Comparison of ENCODE assay signal across 8 mouse cellular contexts in the genomic region with DNA sequence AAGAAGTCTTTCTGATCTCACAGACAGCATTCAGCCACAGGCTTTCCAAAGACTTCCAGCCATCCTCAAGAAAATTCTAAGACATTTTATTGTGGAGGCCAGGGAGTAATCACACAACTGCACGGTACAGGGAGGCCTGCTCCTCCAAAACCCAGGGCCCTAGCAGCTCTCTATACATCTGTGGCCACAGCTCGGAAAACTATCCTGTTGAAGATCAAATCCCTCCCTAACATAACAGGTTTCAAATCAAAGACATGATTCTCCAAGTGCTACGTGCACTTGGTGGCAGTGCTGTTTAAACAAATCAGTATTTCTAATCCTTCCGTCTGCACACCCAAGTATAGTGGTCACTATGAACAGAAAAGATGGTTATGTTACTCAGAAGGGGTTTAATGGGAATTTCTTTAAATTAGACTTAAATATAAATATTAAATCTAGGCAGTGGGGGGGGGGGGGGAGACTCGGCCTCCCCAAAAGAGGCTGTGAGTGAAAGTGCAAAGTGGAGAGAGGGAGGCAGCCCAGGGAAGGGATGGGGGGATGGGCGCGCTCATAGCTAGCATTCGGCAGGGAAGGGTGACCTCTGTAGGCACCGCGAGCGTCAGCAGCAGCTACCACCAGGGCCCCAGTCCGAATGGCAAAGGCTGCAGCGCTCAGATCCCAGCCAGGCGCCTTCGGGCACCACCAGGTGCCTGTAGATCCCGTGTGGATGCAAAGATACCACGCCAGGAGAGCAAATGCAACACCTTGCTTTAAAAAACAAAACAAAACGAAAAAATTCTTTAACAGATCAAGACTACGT. TPM values are rescaled to one million over a fixed set of nuclear protein-coding genes. Genes with fewer than 3 reads are reported as not detected.
DNase-seq lines count a peak whose midpoint lies in the region; ATAC-seq and TF ChIP-seq lines count a peak whose summit lies in the region.

No protein-coding gene starts in this region.

- no peak for ATAC-seq in CD4-positive, CD25-positive, alpha-beta regulatory T cell, adult 4 months
- ATAC-seq in heart, embryonic 11.5 days (replicated peaks; ENCODE audit: insufficient number of reproducible peaks, low FRiP score, low TSS enrichment): peak; percentile 47; the same call in 1 of the 2 replicates
- peak; percentile 27 for ATAC-seq in kidney, embryonic 15.5 days (replicated peaks; ENCODE audit: low FRiP score)
- peak; percentile 56 for ATAC-seq in stomach, embryonic 14.5 days (ENCODE audit: insufficient number of reproducible peaks, insufficient read depth, low FRiP score, low read depth)

- WGBS in heart, embryonic 11.5 days (ENCODE audit: insufficient replicate concordance): 5% methylated on average over 19 of the region's 19 CpGs
- WGBS in kidney, embryonic 15.5 days: 8% methylated on average over 19 of the region's 19 CpGs
- 26% methylated on average over 19 of the region's 19 CpGs for WGBS in liver, adult 2 months
- WGBS in stomach, embryonic 14.5 days: 3% methylated on average over 19 of the region's 19 CpGs

- peak overlapping the region; percentile 78 for H3K27ac ChIP-seq in embryonic fibroblast, embryonic 13.5 days (ENCODE audit: insufficient read depth, low read length)
- peak overlapping the region; percentile 66; the same call in 1 of the 2 replicates for H3K27ac ChIP-seq in heart, embryonic 11.5 days (ENCODE audit: low read depth, low read length)
- H3K27ac ChIP-seq in kidney, embryonic 15.5 days: peak overlapping the region; percentile 54
- no peak overlapping the region for H3K27ac ChIP-seq in liver, adult 2 months (replicated peaks; ENCODE audit: insufficient read depth, low read depth, low read length)
- peak overlapping the region; percentile 83; the same call in 1 of the 2 replicates for H3K27ac ChIP-seq in stomach, embryonic 14.5 days (ENCODE audit: low read length)

- H3K4me1 ChIP-seq in embryonic fibroblast, embryonic 13.5 days (ENCODE audit: control insufficient read depth, insufficient read depth, low read length): peaks cover 9% of the 10 kb centered on the region; the same call in 1 of the 2 replicates
- peaks cover 32% of the 10 kb centered on the region for H3K4me1 ChIP-seq in heart, embryonic 11.5 days (ENCODE audit: control insufficient read depth, insufficient read depth, low read length)
- H3K4me1 ChIP-seq in kidney, embryonic 15.5 days: peaks cover 36% of the 10 kb centered on the region
- peaks cover 3% of the 10 kb centered on the region; the same call in 1 of the 2 replicates for H3K4me1 ChIP-seq in liver, adult 2 months (ENCODE audit: control insufficient read depth, insufficient read depth, low read length)
- H3K4me1 ChIP-seq in stomach, embryonic 14.5 days (ENCODE audit: control insufficient read depth, insufficient read depth, low read length): peaks cover 21% of the 10 kb centered on the region; the same call in 1 of the 2 replicates

- H3K27me3 ChIP-seq in heart, embryonic 11.5 days (ENCODE audit: control insufficient read depth, insufficient read depth, low read length): no peaks in the 10 kb centered on the region
- H3K27me3 ChIP-seq in kidney, embryonic 15.5 days: no peaks in the 10 kb centered on the region
- H3K27me3 ChIP-seq in liver, adult 2 months (ENCODE audit: control insufficient read depth, insufficient read depth, low read length): peaks cover 8% of the 10 kb centered on the region; the same call in 1 of the 2 replicates
- H3K27me3 ChIP-seq in myocyte (ENCODE audit: control insufficient read depth, insufficient read depth, insufficient read length): no peaks in the 10 kb centered on the region
- no peaks in the 10 kb centered on the region for H3K27me3 ChIP-seq in stomach, embryonic 14.5 days (ENCODE audit: control insufficient read depth, insufficient read depth, low read length)

- H3K4me2 ChIP-seq in heart, embryonic 11.5 days: peak overlapping the region; percentile 91
- H3K4me2 ChIP-seq in kidney, embryonic 15.5 days: peak overlapping the region; percentile 83
- H3K4me2 ChIP-seq in myocyte (ENCODE audit: low read depth): peak overlapping the region; percentile 75
- H3K4me2 ChIP-seq in stomach, embryonic 14.5 days (replicated peaks; ENCODE audit: low read depth, low read length): peak overlapping the region; percentile 70

- H3K4me3 ChIP-seq in embryonic fibroblast, embryonic 13.5 days (ENCODE audit: insufficient read depth, low read length): peak overlapping the region; percentile 72
- peak overlapping the region; percentile 81 for H3K4me3 ChIP-seq in heart, embryonic 11.5 days (ENCODE audit: low read depth, low read length)
- peak overlapping the region; percentile 86 for H3K4me3 ChIP-seq in kidney, embryonic 15.5 days (replicated peaks)
- peak overlapping the region; percentile 37 for H3K4me3 ChIP-seq in liver, adult 2 months (ENCODE audit: insufficient read depth, low read depth, low read length)
- H3K4me3 ChIP-seq in myocyte: peak overlapping the region; percentile 88
- peak overlapping the region; percentile 79 for H3K4me3 ChIP-seq in stomach, embryonic 14.5 days (ENCODE audit: low read depth, low read length)

- peak; percentile 41 for DNase-seq in CD4-positive, CD25-positive, alpha-beta regulatory T cell, adult 2 months (ENCODE audit: low read depth, low spot score)
- DNase-seq in liver, adult 2 months (ENCODE audit: extremely low read depth, low read depth, low spot score): no peak

- peak; percentile 25; the same call in 1 of the 2 replicates for TF ChIP-seq POLR2A in embryonic fibroblast, embryonic 13.5 days (IDR thresholded peaks at IDR 0.05; ENCODE audit: low read depth, low read length)
- TF ChIP-seq POLR2A in liver, adult 2 months (IDR thresholded peaks at IDR 0.05; ENCODE audit: extremely low read depth, insufficient read depth, low read length): no peak
- peak; percentile 27 for TF ChIP-seq POLR2A in myocyte (IDR thresholded peaks at IDR 0.05; ENCODE audit: insufficient read length, low read depth)

- H3K79me2 ChIP-seq in liver, adult 2 months (ENCODE audit: control insufficient read depth, insufficient read depth, low read length): no peaks in the 10 kb centered on the region; the same call in 1 of the 2 replicates
- peaks cover 67% of the 10 kb centered on the region for H3K79me2 ChIP-seq in myocyte (ENCODE audit: control insufficient read depth, insufficient read depth)

- peak overlapping the region; percentile 94 for H3K9ac ChIP-seq in heart, embryonic 11.5 days (ENCODE audit: low read depth, low read length)
- H3K9ac ChIP-seq in kidney, embryonic 15.5 days: peak overlapping the region; percentile 89
- peak overlapping the region; percentile 17; the same call in 1 of the 2 replicates for H3K9ac ChIP-seq in liver, adult 2 months (ENCODE audit: low read depth, low read length)
- H3K9ac ChIP-seq in stomach, embryonic 14.5 days (replicated peaks; ENCODE audit: low read depth, low read length): peak overlapping the region; percentile 90

- H3ac ChIP-seq in myocyte (ENCODE audit: control insufficient read depth, insufficient read length): no peak overlapping the region

- no peaks in the 10 kb centered on the region for H3K9me3 ChIP-seq in heart, embryonic 11.5 days (replicated peaks; ENCODE audit: control insufficient read depth, low read length)
- H3K9me3 ChIP-seq in kidney, embryonic 15.5 days (replicated peaks): no peaks in the 10 kb centered on the region
- H3K9me3 ChIP-seq in stomach, embryonic 14.5 days (ENCODE audit: control insufficient read depth, low read depth, low read length): no peaks in the 10 kb centered on the region

- H3K36me3 ChIP-seq in heart, embryonic 11.5 days (ENCODE audit: control insufficient read depth, insufficient read depth, low read length): no peaks in the 10 kb centered on the region
- peaks cover 3% of the 10 kb centered on the region; the same call in 1 of the 2 replicates for H3K36me3 ChIP-seq in kidney, embryonic 15.5 days
- H3K36me3 ChIP-seq in liver, adult 2 months (ENCODE audit: control insufficient read depth, insufficient read depth, low read length): no peaks in the 10 kb centered on the region
- H3K36me3 ChIP-seq in myocyte (ENCODE audit: control insufficient read depth, insufficient read depth): no peaks in the 10 kb centered on the region
- no peaks in the 10 kb centered on the region; the same call in 1 of the 2 replicates for H3K36me3 ChIP-seq in stomach, embryonic 14.5 days (ENCODE audit: control insufficient read depth, insufficient read depth, low read length)

- peak; percentile 91 for TF ChIP-seq CTCF in embryonic fibroblast, embryonic 13.5 days (IDR thresholded peaks at IDR 0.05; ENCODE audit: borderline replicate concordance, insufficient read depth, low read length)
- TF ChIP-seq CTCF in liver, adult 2 months (IDR thresholded peaks at IDR 0.05; ENCODE audit: low read depth, low read length): peak; percentile 78

TF ChIP-seq in myocyte, 11 proteins besides CTCF, POLR2A, EP300 and RAD21 (continues in another document):
- no peak for TF ChIP-seq TCF12 (IDR thresholded peaks at IDR 0.05; ENCODE audit: insufficient read depth, poor library complexity, severe bottlenecking)
- TF ChIP-seq POLR2AphosphoS2 (IDR thresholded peaks at IDR 0.05; ENCODE audit: insufficient read length, low read depth): peak; percentile 11
- no peak for TF ChIP-seq USF1 (IDR thresholded peaks at IDR 0.05; ENCODE audit: low read depth)
- TF ChIP-seq E2F4 (IDR thresholded peaks at IDR 0.05; ENCODE audit: insufficient read depth): no peak
- no peak for TF ChIP-seq TCF3 (IDR thresholded peaks at IDR 0.05; ENCODE audit: insufficient read length, low read depth)

RNA-seq across cellular contexts. Expression of a gene that starts 2.4 kb away (rescaled TPM):
- under 1 TPM; 0.16 to 0.24 TPM for polyA plus RNA-seq in CD4-positive, CD25-positive, alpha-beta regulatory T cell, adult 4 months (2017; shearing (Covaris generic))
- 56.9 and 57.2 TPM in 2 replicates for polyA plus RNA-seq in embryonic fibroblast, embryonic 13.5 days (2011; ENCODE audit: insufficient read length, low read depth, missing spikeins)
- polyA plus RNA-seq in heart, embryonic 11.5 days (2014; fragmentation: Nextera tagmentation; extraction: Ambion mirVana): 18.5 and 19.1 TPM in 2 replicates
- polyA plus RNA-seq in kidney, embryonic 15.5 days (2015; fragmentation: Nextera tagmentation; extraction: Ambion mirVana): 26.2 TPM in 2 replicates
- total RNA-seq in liver, adult 2 months (2014; rRNA removed): 1.8 and 4.0 TPM in 2 replicates
- polyA plus RNA-seq in liver, adult 2 months (2012; rRNA removed): 2.3 and 2.8 TPM in 2 replicates
- polyA plus RNA-seq in myocyte (2012; fragmentation: generic; extraction: Trizol): 10.3 TPM
- polyA plus RNA-seq in stomach, embryonic 14.5 days (2014; fragmentation: Nextera tagmentation; extraction: Ambion mirVana): 28.6 and 30.4 TPM in 2 replicates

RNA-seq across cellular contexts. Expression of a gene that starts 31.7 kb away (rescaled TPM):
- polyA plus RNA-seq in CD4-positive, CD25-positive, alpha-beta regulatory T cell, adult 4 months (2017; shearing (Covaris generic)): 100 to 1,000 TPM; 162 to 193 TPM
- polyA plus RNA-seq in embryonic fibroblast, embryonic 13.5 days (2011; ENCODE audit: insufficient read length, low read depth, missing spikeins): 104 and 109 TPM in 2 replicates
- polyA plus RNA-seq in heart, embryonic 11.5 days (2014; fragmentation: Nextera tagmentation; extraction: Ambion mirVana): 78.4 and 85.9 TPM in 2 replicates
- 146 and 152 TPM in 2 replicates for polyA plus RNA-seq in kidney, embryonic 15.5 days (2015; fragmentation: Nextera tagmentation; extraction: Ambion mirVana)
- total RNA-seq in liver, adult 2 months (2014; rRNA removed): 18.5 and 19.2 TPM in 2 replicates
- polyA plus RNA-seq in liver, adult 2 months (2012; rRNA removed): 6.1 and 11.5 TPM in 2 replicates
- 17.7 TPM for polyA plus RNA-seq in myocyte (2012; fragmentation: generic; extraction: Trizol)
- polyA plus RNA-seq in stomach, embryonic 14.5 days (2014; fragmentation: Nextera tagmentation; extraction: Ambion mirVana): 151 and 156 TPM in 2 replicates

Comparison
In these comparisons a context has a peak if more than half of its experiments do, and no peak if none do; other contexts are left out.
1. H3K4me3 ChIP-seq: peak in every context shown above with its lines; median percentile 88 in myocyte; 86 in kidney, embryonic 15.5 days; 81 in heart, embryonic 11.5 days; 79 in stomach, embryonic 14.5 days; 72 in embryonic fibroblast, embryonic 13.5 days; 37 in liver, adult 2 months.
2. H3K9ac ChIP-seq: peak in every context shown above with its lines; median percentile 94 in heart, embryonic 11.5 days; 90 in stomach, embryonic 14.5 days; 89 in kidney, embryonic 15.5 days; 17 in liver, adult 2 months.